Mouse (Mus musculus): ENCODE data around the gene Plekhg2.

DNA sequence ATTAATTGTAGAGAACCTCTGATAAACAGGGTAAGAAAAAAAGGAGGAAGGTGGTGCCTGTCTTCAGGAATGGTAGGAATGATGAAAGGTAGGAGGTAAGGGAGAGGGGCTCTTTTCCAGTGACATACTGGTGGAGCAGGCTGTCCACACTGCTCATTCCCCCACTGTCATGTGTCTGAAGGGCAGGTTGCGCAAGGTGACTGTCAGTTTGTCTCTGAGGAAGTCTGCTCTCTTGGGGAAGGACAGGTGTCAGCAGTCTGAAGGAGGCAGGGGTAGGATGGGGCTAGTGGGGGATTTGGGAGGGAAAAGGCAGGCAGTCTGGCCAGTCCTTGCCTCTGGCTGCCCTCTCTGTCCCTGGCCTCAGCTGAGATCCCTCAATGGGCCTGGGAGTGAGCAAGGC lies 28.6 kb upstream of the Plekhg2 start:
- TF ChIP-seq CTCF (IDR thresholded peaks at IDR 0.05; ENCODE audit: insufficient read depth, low read depth, low read length) (no peak), POLR2A (IDR thresholded peaks at IDR 0.05; ENCODE audit: insufficient read depth, low read depth, low read length) (no peak)
